Mouse (Mus musculus) testis, postnatal 10 days (tissue): ENCODE measurements around the gene Cyp46a1.

Experiments used
- DNase-seq: peaks from one replicate; pipeline ENCODE4 v3.0.0; 2021; ENCODE audit warnings: low spot score

The Cyp46a1 gene

DNA sequence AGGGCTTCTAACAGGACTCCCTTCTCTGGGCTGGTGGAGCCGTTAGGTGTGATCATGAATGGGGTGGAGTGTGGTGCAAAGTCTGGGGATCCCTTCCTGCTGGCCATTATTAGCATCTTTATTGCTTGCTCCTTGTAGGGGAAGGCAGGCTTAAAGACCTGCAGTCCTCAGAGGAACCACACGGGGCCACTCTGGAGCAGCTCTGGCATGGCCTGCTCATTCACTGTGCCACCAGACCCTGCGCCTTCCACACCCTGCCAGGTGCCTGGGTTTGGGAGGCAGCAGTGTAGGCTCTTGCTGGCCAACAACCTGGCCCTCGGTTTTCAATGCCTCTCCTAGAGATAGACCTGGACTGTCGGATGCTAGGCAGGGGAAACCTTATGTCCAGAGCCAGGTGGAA lies 29.6 kb downstream of the Cyp46a1 start:
- DNase-seq = peak; percentile 90

DNA sequence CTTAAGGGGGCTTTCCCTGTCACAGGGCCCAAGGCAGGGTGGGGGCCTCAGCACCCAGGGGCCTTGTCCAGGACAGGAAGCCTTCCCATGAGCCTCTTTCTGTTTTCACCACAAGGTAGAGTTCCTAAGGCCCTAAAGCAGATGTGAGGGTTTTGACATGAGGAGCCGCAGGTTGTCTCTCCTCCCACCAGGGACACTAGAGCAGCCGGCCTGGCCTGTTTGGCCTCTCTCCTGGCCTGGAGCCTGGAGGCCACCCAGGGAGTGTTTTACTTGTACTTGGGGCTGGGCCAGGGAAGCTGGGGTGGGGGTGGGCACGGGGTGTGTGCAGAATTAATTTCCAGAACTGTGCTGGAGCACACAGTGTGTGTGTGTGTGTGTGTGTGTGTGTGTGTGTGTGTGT lies 31.2 kb downstream of the Cyp46a1 start:
- DNase-seq = peak; percentile 84

DNA sequence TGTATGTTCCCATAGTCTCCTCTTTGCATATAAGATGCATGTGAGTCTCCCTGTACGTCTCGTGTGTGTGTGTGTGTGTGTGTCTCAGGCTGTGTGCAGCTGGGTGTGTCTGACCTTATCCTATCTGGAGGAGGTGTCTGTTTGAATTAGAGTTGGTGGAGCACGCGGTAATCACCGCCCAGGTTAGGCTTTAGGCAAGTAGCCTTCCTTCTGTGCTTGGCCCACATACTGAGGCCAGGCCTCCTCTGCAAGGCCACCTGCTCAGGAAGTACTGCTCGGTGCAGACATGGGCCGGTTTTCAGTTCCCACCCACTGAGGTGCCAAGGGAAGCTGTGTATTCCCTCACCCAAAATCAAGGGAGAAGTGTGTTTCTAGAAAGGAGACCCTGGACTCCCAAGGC lies 31.7 kb downstream of the Cyp46a1 start:
- DNase-seq = no peak

DNA sequence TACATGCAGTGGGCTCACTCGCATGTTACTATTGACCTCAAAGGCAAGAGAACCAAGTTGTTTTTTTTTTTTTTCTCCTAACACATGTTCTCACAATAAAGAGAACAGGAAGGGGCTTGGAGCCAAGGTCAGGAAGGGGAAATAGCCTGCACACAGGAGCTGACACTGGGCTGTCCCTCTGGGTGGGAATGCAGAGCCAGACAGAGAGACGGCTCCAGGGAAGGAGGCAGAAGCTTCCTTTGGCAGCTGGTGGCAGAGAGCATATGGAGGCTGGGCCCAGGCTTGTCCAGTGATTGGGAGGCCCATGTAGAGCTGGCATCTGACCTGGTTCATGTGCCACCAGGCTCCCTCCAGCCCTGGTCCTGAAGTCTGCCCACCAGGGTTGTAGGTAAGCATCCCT lies 33.7 kb downstream of the Cyp46a1 start:
- DNase-seq = no peak

DNA sequence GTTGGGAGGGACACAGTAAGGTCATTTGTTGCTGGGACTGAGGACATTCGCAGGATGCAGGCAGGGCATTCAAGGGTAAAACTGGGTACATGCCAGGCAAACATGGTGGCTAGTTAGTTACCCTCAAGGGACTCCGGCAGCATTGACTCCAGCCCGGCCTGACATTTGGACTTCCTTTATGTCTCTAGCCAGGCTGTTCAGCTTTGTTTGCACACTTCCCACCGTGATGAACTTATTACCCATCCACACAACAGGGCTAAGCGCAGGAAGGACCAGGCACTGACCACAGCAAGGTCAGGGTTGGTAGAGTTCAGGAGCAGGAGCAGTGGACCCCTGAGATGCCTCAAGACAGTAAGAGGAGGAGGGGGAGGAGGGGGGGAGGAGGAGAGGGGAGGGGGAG lies 34.7 kb downstream of the Cyp46a1 start:
- no peak for DNase-seq

DNA sequence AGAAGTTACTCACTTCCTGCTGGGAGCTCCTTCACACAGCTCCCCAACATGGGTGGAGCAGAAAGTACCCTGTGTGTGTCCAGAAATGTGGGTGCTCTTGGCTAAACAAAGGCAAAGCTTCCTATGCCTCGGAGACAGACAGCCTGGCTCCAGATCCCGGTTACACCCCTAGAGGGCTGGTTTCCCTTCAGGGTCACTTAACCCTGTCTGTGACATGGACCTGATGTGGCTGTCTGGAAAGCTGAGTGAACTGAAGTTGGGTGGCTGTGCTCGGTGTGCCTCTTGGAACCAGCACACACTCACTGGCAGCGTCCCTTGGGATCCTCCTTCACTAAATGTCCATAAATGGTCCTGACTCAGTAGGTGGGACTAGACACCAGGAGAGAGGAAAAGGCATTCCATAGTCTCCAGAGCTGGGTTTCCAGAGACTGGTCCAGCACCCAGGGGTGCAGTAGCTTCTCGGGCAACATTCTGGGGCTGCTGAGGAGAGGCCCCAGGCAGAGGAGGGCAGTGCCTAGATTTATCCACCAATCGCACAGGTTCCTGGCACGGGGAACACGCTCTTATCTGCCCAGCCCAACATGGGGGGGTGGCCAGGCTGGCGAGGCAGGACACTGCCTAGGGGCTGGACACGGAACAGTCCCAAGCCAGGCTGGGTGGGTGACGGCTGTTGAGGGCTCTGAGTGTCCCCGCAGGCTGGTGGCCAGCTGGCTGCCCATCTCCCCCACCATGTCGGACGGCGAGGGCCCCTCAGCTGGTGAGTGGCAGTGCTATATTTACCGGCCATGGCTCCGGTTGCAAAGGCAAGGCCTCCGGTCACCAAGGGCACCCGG lies 36.6 kb downstream of the Cyp46a1 start, which contains the start of gene Eml1:
Gene Eml1 (plus strand): TSS at position 362 of the 833 bp plus-strand sequence.
- DNase-seq = peak; percentile 51

DNA sequence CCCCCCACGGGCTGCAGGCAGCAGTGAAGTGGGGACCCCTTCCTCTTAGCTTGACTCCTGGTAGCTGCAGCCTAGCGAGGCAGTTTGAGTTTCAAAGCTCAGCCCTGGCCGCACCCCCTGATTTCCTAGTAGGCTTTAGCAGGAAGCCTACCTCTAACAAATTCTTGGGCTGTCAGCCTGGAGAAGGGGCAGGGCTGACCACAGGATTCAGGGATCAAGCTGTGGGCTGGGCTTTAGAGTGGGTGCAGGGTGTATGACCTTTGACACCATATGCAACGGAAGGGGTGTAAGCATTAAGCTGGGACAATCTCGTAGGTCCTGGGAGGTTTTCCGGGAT lies 37.2 kb downstream of the Cyp46a1 start:
- DNase-seq = no peak

DNA sequence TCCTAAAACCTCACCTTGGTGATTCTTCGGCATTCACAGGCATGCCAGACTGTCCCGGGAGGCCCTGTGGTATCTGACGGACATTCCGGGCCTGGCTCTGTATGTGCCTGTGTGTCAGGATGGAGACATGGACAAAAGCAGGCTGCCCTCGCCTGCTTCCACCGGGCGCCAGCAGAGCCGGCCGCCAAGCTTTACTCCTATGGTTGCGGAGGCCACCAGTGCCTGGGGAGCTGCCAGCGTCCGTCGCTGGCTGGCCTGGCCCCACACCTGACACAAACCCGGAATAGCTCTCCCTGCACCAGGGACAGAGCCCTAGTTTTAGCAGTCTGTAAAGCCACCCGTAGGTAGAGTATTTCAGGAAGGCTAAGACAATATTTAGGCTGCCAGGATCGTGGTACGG lies 38.1 kb downstream of the Cyp46a1 start:
- DNase-seq = no peak

DNA sequence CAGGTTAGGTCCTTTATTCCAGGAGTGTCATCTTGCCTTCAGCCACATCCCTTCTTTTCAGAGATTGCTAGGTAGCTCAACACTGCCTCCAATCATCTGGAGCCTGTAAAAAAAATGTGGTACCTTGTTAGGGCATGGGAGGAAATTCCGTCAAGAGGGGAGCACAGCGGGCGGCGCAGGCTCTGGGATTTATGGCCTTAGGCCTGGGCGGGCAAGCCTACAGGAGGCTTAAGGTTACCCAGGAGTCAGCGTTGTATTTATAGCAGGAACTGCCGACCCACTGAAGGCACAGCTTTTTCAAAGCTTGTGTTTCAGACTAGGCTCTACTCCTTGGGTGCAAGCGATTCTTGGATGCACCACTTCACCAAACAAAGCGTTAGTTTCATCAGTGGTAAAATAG lies 39.4 kb downstream of the Cyp46a1 start:
- no peak for DNase-seq

DNA sequence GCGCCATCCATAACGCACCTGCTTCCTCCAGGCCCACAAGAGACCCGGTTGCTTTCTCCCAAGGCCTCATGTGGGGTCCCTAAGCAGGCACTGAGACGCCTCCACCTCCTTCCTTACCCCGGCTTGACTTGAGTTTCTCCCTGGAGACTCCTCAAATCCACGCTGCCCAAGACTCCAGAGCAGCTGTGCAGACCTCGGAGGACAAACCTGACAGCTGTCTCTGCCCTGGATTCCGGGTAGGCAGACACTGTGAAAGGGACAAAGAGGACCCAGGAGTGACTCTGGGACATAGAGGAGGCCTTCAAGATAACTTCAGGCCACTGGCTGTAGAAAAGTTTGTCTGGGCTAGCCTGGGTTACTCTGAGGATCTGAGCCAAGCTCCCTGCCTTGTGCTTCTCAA lies 40.5 kb downstream of the Cyp46a1 start:
- DNase-seq = no peak

DNA sequence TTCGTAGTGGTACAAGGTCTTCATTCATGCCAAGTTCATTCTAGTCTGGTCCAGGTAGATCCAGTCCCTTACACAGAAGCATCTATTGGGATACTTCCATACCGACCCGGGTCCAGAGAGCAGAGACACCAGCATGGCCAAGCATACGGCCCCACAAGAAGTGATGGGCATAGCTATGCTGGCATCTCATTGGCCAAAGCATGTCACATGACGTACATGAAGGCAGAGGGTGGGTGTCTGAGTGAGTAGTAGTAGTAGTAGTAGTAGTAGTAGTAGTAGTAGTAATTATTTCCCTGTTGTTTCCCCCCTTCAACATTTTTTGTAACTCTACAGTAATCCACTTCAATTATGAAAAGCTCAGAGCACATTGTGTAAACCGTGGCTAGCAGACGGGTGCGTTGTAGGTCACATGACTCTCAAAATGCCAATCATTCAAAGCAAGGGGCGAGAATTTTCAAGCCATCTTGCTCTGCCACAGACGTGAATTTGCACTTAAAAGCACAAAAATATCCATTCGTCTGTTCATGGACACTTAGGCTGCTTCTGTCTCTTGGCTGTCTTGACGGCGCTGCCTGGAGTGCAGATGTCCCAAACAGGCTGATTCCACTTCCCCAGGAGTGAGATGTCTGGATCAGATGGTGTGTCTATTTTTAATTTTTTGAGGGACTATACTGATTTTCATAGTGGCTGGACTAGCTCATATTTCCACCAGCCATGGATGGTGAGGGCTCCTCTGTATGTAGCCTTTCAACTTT lies 44.4 kb downstream of the Cyp46a1 start:
- no peak for DNase-seq

DNA sequence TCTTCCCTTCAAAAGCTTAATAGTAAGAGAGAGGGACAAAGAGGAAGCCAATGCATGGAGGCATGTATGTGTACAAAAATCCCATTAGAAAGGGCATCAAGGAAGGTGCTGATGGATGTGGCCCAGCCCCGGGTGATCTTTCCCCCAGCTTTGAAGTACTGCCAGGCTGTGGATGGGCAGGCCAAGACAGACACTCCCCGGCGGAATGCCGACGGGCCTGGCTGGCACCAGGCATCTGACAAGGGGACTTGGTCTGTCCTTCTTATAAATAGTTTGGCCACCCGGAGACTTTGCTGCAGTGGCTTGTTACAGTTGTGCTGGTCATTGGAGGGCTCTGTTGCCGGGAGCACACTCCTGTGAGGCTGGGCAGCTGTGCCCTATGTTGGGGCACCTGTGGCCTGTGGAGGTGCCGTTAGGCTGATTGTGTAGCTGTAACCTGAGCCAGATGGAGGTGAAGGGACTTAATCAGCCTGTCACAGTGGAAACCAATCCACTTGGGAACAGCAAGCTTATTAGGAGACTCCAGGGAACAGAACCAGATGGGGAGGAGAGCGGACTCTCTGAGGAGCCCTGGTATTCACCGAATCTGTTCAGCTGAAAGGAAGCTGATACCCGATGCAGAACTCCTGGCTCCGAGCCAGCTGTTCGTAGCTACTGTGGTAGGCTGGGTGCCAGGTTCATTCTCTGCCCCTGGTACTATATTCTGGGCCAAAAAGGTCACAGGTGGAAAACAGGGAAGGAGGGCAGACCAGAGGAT lies 52.5 kb downstream of the Cyp46a1 start:
- peak; percentile 64 for DNase-seq

DNA sequence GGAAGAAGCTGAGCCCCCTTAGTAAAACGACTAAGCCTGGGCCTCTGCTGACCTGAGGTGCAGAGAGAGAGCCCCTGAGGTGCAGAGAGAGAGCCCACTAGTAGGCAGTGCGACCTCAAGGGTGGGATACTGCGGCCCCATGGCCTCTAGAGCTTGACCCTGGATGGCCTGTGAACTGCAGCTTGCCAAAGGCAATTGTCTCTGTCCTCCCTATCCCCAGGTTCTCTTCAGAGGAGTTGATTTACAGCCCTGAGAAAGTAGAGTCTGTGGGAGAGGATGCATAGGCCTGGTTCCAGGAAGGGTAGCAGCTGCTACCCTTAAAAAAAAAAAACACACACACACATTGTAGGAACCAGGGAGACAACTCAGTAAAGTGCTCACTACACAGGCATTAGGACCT lies 55.5 kb downstream of the Cyp46a1 start:
- no peak for DNase-seq

DNA sequence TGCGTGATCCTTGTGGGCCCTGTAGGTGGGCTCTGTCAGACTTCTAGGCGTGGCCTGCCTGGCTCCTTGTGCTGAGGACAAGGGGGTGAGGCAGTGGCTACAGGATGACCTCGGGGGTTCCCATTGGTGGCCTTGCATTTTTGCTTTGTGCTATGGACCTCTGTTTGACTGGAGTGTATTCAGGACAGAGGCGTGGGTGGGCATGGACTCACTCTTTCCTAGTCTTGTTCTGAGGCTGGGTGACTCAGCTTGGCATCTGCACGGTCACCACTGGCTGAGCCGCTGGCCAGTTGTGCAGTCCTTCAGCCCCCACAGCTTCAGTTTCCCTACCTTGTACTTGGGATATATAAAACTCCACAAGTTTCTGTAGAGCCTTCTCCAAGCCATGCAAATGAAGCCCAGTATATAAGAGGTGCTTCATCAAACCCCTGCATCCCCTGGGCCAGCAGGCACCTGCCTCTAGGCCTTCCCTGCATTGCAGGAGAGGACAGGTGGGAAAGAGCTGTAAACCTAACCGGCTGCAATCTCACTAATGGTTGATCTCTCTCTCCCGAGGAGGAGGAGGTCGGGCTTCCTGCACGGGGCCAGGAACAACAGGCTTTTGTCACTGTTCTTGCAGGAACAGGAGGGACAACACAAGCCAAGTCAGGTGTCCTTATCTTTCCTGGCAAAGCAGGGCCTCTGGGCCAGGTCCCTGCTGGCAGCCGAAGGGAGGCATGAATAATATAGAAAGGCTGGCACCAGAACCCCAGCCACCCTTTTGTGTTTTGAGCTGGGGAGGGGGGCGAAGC lies 58.3 kb downstream of the Cyp46a1 start:
- DNase-seq = no peak

DNA sequence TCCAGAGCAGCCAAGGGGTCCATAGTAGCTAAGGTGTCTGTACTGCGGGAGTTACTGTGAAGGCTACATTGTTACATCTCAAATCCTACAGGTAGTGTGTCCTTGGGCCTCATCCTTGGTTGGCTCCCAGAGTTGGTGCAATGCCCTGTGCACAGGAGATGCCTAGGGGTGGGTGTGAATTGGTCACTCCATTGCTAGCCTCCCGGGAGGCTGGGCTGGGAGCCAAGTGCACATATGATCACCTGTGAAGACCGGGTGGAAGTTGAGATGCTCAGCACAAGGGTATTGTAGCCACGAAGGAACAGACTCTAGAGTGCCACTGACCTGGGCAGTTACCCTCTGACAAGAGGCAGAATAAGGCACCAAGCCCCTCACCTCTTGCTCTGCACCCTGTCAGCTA lies 58.9 kb downstream of the Cyp46a1 start:
- DNase-seq = peak; percentile 59

DNA sequence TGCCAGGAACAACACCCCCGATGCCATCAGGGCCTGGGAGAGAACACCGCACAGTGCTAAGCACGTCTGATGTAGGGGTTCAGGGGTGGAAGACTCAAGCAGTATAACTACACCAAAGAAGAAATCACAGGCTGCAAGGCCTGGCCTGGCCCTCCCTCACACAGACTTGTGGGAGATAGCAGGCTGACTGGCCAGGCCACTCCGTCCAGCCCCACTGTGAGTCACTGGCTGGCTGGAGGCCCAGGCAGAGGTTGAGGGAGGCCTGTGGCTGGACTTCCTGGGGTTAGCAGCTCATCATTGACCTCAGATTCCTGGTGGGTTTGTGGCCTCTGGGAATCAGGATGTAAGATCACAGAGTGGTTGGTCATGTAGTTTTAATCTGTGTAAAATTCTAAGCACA lies 59.5 kb downstream of the Cyp46a1 start:
- DNase-seq = peak; percentile 90

DNA sequence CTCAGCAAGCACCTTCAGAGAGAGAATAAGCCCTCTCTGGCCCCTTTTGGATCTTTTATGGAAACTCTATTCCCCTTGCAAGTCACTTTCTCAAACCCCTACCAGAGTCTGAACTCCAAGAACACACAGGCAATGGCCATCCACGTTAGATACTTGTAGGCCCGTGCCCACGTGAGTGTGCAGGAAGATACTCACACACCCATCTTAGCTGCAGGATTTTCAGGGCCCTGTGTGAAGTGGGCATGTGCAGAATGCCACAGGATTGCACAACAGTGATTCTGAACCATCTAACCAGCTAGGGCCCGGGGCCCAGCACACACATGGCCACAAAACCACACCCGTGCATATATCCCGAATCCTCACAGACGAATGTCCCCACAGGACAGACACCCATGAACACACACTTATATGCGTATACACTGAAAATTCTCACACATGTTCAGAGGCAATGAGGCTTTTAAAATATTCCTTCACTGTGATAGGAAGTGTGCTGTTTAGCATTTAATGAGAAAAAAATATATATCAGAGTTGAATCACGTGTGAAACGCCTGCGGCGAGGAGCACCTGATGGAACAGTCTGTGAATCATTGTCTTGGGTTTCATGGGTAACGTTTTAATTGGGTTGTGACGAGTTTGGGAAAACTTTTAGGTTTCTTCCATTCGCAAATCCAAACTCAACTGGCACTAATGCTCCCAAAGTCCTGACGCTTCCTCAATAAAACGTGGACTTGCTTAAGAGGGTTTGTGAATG lies 60.5 kb downstream of the Cyp46a1 start:
- no peak for DNase-seq

DNA sequence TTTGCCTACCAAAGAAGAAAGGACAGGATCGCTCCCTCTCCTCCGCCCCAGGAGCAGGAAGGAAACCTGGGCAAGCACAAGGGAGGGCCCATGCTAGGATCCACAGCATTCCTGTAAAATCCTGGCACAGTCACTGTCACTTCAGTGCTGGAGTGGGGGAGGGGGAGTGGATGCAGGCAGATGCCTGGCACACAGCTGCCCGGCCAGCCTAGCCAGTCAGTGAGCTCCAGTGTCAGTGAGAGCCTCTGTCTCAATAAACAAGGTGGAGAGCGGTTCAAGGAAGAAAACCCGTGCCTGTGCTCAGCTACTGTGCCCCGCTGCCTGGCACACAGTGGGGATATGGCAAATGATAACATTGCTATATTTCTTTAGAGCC lies 61.1 kb downstream of the Cyp46a1 start:
- DNase-seq = no peak

DNA sequence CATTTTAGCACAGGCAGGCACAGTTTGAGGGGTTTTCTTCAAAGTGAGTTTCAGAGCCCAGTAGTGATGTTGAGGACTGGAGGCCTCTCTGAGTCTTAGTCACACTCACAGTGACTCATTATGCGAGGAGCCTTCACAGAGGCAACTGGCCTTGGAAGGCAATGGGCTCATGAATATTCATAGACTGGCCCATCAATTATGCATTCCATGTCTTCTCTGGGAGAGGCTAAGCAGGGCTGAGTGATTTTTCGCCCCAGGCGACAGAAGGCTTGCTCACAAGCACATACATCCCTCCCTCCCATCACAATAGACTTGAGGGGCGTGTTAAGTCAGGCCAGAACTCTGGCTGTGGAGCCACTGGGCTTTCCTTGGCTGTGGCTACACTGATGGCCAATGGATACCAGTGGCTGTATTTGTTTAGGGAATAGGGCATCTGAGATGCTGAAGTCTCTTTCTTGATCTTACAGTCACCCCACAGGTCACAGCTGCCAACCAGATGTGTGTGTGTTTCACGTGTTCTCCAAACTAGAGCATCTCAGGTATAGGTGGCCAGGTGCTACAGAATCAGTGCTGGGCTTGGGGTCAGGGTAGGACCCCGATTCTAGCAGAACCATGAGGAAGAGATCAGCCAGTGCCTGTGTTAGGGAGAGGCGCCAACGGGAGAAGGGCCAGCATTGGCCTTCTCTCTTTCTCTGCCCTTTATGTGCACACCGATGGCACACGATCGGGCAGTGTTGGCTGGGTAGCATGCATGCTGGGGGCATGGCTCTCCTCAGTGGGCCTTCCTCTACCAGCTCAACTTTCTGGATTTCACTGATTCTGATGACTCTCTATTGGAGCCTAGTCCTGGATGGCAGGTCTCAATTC lies 62.1 kb downstream of the Cyp46a1 start:
- DNase-seq = no peak

DNA sequence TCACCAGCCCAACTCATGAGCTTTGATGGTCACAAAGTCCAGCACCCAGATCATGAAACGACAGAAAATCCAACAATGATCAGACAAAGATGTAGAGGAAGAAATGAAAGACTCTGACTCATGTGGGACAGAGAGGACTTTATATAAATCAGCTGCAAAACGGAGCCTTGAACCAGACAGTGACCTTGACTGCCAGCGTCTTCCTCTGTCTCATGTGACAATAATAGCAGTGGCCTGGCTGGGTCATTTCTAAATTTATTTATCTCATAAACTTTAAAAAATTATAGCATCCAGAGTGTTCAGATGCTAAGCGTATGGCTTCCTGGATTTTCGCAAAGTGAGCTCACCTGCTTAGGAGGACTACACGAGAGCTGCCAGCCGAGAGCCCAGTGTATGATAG lies 64.5 kb downstream of the Cyp46a1 start:
- DNase-seq = no peak
